Mouse (Mus musculus) colon, adult 2 months (tissue): ENCODE results near the gene Scgb3a1. TPM values are rescaled to one million over a fixed set of nuclear protein-coding genes. Genes with fewer than 3 reads are reported as not detected.

ENCODE experiments used
- polyA plus RNA-seq: library from polyadenylated mRNA; depleted of rRNA; stranded (reverse); fragments of >200 nt; gene quantifications from 2 replicates; pipeline ENCODE4 v1.2.3, GENCODE M21; 2012; rRNA removed

Gene Scgb3a1
- polyA plus RNA-seq: 0.73 and 0.74 TPM in 2 replicates

DNA sequence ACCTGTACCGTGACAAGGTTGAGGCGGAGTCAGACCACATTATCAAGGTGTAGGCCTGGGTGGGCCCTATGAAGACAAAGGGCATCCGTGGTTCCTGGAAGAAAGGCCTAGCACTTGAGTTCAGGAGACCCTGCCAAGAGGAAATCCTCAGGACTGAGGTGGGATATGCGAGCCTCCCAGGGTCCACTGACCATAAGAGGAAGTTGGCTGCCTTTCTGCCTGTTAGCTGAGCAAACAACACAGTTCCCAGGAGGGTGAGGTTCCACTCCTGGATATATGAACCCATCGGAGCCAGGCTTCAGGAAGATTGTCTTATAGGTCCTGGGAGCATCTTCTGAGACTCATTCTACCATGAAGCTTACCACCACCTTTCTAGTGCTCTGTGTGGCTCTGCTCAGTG, at the start of gene Scgb3a1:
Gene Scgb3a1, plus strand, starts transcription at position 301 of the 400 bp plus-strand sequence.

DNA sequence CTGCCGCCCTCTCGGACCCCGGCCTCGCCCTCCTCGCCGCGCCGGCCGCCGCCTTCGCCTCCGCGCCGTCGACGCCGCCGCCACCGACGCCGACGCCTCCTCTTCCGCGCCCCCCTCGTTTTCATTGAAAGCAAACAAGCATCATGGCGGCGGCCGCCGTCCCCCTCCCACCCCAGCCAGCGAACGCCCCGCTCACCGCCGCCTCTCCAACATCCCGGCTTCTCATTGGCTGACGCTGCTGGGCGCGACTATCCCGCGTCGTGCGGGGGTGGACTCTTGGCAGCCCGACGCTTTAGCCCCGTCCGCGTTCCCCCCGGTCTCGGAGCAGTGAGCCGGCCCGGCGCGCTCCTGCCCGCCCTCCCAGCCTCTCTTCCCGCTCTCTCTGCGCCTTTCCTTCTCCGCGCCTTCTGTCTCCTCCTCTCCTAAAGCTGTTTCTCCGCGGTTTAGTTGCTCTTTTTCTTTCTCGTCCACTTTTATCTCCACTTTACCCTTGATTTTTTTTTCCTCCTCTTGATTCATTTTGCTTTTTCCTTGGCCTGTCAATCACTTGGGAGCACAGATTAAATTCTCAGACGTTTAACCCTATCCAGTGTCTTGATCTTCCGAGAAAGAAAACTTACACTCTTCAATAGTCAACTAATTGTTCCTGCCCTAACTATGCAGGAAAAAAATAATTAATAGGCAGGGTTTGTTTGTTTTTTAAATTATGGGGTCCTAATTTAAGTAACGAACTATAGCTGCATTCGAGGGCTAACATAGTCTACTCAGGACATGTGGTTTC, 49.3 kb downstream of the Scgb3a1 start, which contains the start of gene Cnot6:
Gene Cnot6, minus strand, starts transcription at position 169 of the 781 bp plus-strand sequence.

Other genes with a start within 250 kb of the Scgb3a1 start
- not detected in 2 replicates for gene Olfr1389, start 240.5 kb upstream of the Scgb3a1 start, polyA plus RNA-seq
- 0.10 and 0.26 TPM in 2 replicates for gene Olfr1388, start 227.0 kb upstream of the Scgb3a1 start, polyA plus RNA-seq
- not detected in 2 replicates for gene Olfr1387, start 208.3 kb upstream of the Scgb3a1 start, polyA plus RNA-seq
- gene Olfr1386, start 198.6 kb upstream of the Scgb3a1 start, polyA plus RNA-seq: not detected in 2 replicates
- gene Olfr1385, start 174.5 kb upstream of the Scgb3a1 start, polyA plus RNA-seq: not detected in 2 replicates
- not detected in 2 replicates for gene Olfr1384, start 156.9 kb upstream of the Scgb3a1 start, polyA plus RNA-seq
- gene Olfr1383, start 144.0 kb upstream of the Scgb3a1 start, polyA plus RNA-seq: not detected in 2 replicates
- not detected in 2 replicates for gene Olfr1382, start 135.4 kb upstream of the Scgb3a1 start, polyA plus RNA-seq
- not detected in 2 replicates for gene Olfr1381, start 120.2 kb upstream of the Scgb3a1 start, polyA plus RNA-seq
- not detected in 2 replicates for gene Olfr1380, start 106.7 kb upstream of the Scgb3a1 start, polyA plus RNA-seq
- gene Flt4, start 54.3 kb upstream of the Scgb3a1 start, polyA plus RNA-seq: 7.7 and 9.2 TPM in 2 replicates
- gene Cnot6, start 49.1 kb downstream of the Scgb3a1 start, polyA plus RNA-seq: 6.1 and 6.7 TPM in 2 replicates
- 2.6 and 3.1 TPM in 2 replicates for gene Gfpt2, start 130.6 kb downstream of the Scgb3a1 start, polyA plus RNA-seq
- gene Mapk9, start 183.1 kb downstream of the Scgb3a1 start, polyA plus RNA-seq: 12.5 and 14.3 TPM in 2 replicates
- 2.0 and 2.8 TPM in 2 replicates for gene Rasgef1c, start 238.2 kb downstream of the Scgb3a1 start, polyA plus RNA-seq